Mouse (Mus musculus): ENCODE measurements at regions not wholly inside any gene's neighbourhood (a gene's known extent, or its start where the extent isn't known, plus 50 kb on each side); places are given as distances from the start of the nearest gene placed in this dataset.

DNA sequence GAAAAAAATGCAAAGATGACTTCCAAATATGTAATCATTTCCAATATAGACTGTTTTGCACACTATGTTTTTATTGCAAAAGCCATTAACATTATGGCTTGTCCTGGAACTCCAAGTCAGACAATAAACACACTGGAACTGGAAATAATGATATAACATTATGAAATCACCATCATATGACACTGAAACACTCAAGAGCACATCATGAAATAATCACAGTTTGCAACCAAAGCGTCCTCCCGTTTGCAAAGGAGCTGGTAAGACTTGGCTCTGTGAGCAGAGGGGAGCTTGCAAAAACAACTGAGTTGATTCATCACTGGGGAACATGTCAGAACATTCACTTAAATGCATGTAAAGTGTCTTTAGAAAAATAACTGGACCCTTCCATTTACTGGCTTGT lies 562.1 kb upstream of the Atp2b1 start:
- TF ChIP-seq EP300 (optimal IDR thresholded peaks at IDR 0.05) (no peak), CTCF (IDR thresholded peaks at IDR 0.05; ENCODE audit: low read depth) (no peak)
